Mouse (Mus musculus) megakaryocyte-erythroid progenitor cell, adult 5 weeks (primary cell): Measurements from ENCODE around the gene Zfr. TPM values are rescaled to one million over a fixed set of nuclear protein-coding genes. Genes with fewer than 3 reads are reported as not detected.

Experiments used
- polyA plus RNA-seq: library from polyadenylated mRNA; stranded (reverse); fragments of >175 nt; gene quantifications from 2 replicates; pipeline ENCODE4 v1.2.3, GENCODE M21; 2012

The Zfr gene
- polyA plus RNA-seq = 40.0 and 46.9 TPM in 2 replicates

DNA sequence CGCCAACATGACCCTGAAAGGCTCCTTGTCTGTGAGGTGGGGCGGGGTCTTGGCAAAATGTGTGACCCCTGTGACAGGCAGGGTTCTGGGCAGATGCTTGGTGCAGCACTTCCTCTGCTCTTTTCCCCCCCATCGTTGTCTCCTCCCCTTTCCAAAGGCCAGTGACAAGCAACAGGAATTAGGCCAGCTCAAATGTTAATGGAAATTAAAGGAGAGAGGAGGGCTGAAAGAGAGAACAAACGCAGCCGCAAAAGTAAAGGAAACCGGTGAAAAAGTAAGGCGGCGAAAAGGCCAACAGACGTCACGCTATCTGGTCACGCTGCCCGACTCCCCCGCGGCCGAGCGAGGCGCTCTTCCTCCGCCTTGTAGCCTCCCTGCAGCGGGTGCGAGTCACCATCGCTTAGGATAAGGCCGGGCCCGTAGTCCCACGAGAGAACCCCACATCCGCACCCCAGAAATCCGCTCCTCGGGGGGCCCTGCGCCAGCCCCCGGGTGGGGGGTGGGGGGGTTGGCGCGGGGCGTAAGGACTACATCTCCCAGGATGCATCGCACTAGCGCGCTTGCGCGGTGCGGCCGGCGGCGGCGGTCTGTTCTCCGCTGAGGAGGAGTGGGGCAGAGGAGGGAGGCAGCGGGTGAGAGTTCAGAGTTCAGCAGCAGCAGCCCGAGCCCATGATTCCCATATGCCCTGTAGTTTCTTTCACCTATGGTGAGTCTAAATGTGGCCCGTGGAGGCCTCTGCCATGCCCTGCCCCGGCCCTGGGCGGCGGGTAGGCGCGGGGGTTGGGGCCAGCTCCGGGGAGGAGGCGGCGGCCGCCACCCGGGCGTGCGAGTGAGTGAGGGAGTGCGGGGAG is at the start of gene Zfr:
Gene Zfr (plus strand): TSS at position 590 of the 851 bp plus-strand sequence.

DNA sequence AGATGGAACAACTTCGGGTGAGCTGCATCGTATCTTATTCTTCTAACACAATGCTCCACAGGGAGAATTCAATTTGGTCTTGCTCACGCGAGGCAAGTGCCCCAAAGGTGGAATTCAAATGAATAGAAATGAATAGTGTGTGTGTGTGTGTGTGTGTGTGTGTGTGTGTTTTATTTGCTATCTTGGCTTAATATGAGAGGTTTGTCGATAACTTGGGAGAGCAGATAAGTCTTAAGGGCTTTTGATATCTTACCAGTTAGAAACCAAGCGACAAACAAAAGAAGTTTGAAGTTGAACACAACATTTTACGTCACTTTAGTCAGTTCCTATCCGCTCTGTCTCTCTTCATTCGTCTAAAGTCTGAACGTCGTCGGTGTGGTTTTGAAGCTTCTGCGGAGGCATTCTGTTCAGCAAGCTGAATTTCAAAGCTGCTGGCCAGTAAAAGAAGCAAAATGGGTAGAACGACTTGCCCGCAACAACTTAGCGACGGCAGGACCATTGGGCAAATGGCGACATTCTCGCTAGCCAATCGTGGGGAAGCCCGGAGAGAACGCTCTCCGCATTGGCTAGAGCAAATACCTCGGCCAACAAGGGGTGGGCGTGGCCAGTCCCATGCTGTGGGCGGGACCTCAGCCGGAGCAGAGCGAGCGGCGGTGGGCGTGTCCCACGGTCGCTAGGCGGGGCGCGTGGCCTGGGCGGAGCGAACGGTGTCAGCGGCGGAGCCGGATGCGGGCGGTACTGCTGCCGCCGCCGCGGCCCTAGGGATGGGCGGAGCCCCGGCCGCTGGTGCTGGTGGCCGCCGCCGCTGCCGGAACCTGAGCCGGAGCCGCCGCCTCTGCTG is 86.9 kb downstream of the Zfr start, which contains the start of gene Mtmr12:
Gene Mtmr12 (plus strand): TSS at position 710 of the 841 bp plus-strand sequence.

Other genes with a start within 250 kb of the Zfr start
- not detected in 2 replicates for gene Npr3, start 210.5 kb upstream of the Zfr start, polyA plus RNA-seq
- gene Sub1, start 120.8 kb upstream of the Zfr start, polyA plus RNA-seq = 39.3 and 40.5 TPM in 2 replicates
- gene Mtmr12, start 87.2 kb downstream of the Zfr start, polyA plus RNA-seq = 6.1 and 6.2 TPM in 2 replicates
- 399 and 422 TPM in 2 replicates for gene Golph3, start 203.6 kb downstream of the Zfr start, polyA plus RNA-seq
- gene 1810049J17Rik, start 204.1 kb downstream of the Zfr start, polyA plus RNA-seq = 1.7 and 2.1 TPM in 2 replicates